Mouse (Mus musculus): ENCODE data around the gene 1600014C23Rik.

DNA sequence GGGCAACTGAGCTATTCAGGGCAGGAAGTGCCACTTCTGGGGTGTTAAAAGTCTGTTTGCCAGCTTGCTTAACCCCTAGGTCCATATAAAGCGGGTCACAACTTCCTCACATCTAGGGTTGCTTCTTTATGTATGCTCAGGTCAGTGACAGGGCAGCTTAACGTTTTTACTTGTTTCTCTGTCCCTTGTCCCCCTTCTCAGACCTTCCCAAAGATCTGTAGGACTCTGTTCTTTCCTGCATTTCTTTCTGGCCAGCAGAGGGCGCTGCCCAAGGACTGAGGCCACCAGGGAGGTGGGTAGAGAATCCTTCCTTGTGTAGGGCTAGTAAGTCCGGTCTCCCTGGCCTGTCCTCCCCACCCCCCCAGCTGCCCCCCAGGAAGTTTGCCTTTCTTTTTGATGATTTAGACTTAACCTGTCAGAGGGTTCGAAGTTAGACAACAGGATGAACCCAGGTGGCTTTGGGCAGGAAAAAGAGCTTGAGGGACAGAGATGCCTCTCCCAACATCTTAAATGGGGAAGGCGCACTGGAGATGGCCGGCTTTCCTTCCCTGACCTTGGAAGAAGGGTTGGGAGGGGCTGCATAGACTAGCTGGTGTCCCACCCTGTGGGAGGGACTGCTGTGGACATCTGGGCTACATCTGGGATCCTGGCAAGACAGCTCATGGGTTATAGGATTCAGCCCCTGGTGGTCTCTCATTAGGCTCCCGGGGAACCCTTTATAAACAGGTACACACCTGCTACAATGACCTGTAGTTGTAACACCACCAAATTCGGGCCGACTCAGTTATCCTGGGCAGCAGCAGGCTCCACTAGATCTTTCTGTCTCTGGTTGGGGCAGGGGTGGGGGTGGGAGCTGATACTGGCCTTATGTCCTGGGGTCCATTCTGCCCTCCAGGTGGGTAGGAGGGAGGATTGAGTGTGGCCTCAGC lies 2.0 kb upstream of the 1600014C23Rik start:
- TF ChIP-seq CTCF (IDR thresholded peaks at IDR 0.05; ENCODE audit: extremely low read depth, insufficient read depth, insufficient read length, insufficient replicate concordance) (peak; percentile 81; the same call in 1 of the 2 replicates), POLR2A (IDR thresholded peaks at IDR 0.05; ENCODE audit: low read depth, low read length) (no peak)

All from spleen, adult 2 months (tissue).